Mouse (Mus musculus) CD8-positive naive resting alpha-beta T cell, adult 2 months (primary cell): ENCODE results near the gene Noc3l.
A peak's percentile ranks its signal among the peaks of the same experiment; 100 is the strongest.

Experiments
- DNase-seq, 2 experiments: peaks; one replicate each; pipeline ENCODE4 v3.0.0; 2022; ENCODE audit warnings: low read depth in 2 of 2, low spot score in 2 of 2

Noc3l gene

GRCm38 (mm10) chr19:38818766-38819426 lies at the start of gene Noc3l:
Noc3l (minus strand) TSS chr19:38819237.
- peak; percentile 92 to 94 for DNase-seq

DNA sequence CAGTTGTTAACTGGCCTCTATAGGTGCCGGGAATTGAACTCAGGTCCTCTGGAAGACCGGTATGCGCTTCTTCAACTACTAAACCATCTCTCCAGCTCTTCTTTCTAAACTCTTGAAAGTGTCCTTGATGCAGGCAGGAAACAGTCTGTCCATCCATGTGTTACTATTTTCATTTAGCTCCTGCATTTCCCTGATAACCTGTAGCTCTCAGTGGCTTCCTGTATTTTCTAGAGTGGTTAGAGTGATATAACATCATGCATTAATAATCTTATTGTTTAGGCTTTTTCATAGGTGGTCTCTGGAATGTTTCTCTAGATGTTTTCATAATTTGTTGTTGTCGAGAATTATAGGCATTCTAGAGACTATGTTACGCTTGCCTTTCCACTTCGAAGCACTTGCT lies 43.5 kb upstream of the Noc3l start:
- no peak for DNase-seq

DNA sequence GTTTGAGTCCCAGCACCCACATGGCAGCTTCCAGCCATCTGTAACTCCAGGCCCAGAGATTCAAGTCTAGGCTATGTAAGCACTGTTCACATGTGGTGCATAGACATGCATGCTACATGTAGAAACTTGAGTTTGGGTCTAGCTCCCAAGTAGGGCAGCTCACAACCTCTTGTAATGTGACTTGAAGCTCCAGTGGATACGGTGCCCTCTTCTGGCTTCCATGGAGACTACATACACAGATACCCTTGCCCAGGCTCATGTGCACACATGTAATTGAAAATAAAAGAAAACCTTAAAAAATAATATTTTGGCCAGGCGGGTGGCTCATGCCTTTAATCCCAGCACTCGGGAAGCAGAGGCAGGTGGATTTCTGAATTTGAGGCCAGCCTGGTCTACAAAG lies 39.2 kb upstream of the Noc3l start:
- DNase-seq: no peak

- DNase-seq: no peak
These were observed 27.3 kb upstream of the Noc3l start for GRCm38 (mm10) chr19:38846373-38846772.

- no peak for DNase-seq
These were observed 25.8 kb upstream of the Noc3l start for GRCm38 (mm10) chr19:38844817-38845216.

DNA sequence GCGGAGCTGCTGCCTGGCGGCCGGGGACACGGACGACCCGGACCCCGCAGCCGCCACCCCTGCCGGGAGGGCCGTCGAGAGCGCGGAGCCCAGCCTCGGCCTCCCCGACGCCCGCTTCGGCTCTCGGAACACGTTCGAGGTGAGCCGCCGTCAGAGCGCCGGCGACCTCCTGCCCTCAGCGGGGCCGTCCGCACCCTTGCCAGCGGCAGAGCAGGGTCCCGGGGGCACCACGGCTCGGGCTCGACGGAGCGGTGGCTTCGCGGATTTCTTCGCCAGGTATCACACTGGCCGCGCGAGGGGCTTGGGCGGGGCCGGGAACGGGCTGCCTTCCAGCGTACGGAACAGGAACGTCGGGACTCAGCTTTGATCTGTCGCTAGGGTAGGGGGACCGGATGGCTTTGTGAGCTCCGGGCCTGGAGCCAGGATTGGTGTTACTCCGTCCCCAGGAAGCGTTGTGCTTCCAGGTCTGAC lies 18.2 kb upstream of the Noc3l start:
- DNase-seq: peak; percentile 16 to 19

GRCm38 (mm10) chr19:38836438-38837170 lies 17.6 kb upstream of the Noc3l start, which contains the start of gene Tbc1d12:
Tbc1d12 (plus strand) TSS chr19:38836579.
- peak; percentile 72 to 78 for DNase-seq

- no peak for DNase-seq
These were observed 17.0 kb upstream of the Noc3l start for GRCm38 (mm10) chr19:38836084-38836437.

DNA sequence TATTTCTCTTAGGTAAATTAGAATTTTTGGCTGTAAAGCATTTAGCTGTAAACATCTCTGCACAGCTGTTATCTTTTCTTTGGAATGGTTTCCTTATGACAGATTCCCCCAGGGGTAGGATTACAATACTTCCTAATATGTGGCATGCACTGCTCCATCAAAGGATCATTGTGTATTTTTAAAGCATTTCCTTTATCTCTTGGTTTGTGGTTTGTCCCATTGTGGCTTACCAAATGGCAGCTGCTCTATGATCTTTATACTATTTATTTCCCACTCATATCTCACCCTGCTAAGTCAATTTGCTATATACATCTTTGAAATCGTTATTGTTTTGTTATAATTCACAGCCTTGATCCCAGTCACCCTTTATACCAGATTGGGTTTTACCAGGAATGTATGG lies 14.2 kb upstream of the Noc3l start:
- DNase-seq: no peak

DNA sequence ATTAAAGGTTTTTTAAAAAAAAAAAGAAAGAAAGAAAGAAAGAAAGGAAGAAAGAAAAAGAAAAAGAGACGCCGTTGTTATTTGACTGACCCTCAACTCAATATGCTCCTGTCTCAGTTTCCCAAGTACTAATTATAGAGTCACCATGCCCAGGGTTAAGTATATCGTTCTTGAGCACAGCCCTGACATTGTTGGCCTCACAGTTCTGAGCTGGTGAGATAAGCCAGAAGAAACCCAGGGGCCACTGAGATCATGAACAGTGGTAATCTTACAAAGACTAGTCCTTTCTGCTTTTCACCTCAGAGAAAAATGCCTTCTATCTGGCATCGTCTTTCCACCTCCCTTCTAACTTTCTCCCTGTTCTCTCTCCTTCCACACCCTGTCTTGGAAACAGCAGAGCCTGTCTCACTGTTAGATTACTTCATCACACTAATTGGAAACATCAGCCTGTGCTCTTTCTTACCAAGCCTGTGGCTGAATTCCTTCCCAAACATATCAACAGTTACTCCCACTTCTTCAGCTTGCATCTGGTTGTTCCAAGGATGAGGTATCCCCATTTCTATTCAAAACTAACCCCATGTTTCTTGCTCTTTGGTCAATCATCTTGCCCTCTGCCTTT lies 1.3 kb upstream of the Noc3l start:
- no peak for DNase-seq

- DNase-seq: no peak
These were observed 378 bp upstream of the Noc3l start for GRCm38 (mm10) chr19:38819427-38819802.

GRCm38 (mm10) chr19:38818191-38818590 lies 846 bp downstream of the Noc3l start:
- DNase-seq: no peak

DNA sequence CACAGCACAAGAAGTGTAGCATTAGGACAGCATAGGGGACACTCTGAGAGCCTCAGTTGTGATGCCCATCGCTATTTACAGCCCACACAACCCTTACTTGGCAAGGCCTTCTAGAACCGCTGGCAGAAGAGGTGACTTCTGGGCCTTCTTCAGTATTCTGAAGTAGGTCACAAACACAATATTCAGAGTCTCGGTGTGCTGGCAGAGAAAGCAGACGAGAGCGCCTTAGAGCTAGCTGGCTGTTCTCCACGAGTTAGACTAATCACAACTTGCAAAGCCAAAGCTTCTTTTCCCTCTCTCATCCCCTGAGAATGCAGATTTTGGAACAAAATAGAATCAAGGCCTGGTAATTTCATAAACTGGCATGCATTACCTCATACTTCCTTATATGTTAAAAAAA lies 20.2 kb downstream of the Noc3l start:
- DNase-seq: no peak

DNA sequence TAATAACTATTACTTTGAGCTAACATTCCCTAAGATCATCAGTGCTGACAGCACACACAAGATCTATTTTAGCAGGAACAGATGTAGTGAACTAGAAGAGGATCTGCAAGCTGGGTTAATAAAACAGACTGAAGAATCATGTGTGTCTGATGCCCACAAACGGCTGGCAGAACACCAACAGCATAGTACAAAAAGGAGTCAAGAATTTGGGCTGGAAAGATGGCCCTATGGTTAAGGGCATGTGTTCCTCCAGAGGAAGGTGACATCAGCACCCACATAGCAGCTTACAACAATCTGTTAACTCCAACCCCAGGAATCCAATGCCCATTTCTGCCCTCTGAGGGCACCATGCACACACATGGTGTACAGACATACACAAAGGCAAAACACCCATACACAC lies 20.7 kb downstream of the Noc3l start:
- no peak for DNase-seq

DNA sequence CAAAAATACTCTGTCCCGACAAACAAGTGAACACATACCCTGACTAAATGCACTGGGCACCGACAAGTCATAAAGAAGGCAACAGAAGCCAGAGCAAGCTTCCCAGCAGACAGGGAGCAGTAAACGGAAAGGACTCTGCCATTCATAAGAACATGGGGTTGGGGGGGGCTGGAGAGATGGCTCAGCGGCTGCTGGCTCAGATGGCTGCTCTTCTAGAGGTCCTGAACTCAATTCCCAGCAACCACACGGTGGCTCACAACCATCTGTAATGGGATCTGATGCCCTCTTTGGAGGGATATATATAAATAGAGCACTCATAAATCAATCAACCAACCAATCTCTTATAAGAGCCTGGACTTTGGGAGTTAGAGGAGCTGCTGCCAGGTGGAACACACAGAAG lies 22.5 kb downstream of the Noc3l start:
- no peak for DNase-seq

DNA sequence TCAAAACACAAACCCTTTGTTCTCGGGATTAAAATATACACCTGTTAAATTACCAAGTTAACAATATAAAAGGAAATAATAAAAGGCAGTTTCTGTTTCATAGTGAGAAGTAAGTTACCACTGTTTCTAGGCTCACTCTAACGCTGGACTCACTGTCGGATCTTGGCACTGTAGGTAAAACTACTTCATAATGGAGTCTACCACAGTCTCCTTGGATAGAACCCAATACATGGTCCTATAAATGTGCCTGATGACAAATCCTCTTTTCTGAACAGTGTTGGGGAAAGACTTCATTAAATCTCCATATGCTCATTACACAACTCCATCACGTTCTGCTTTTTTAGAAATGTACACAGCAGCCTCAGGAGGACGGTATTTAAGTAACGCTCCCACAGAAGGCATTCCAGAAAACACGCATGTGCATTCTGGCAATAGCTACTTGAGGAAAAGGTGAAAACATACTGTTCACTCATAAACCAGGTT lies 25.4 kb downstream of the Noc3l start:
- DNase-seq: no peak

DNA sequence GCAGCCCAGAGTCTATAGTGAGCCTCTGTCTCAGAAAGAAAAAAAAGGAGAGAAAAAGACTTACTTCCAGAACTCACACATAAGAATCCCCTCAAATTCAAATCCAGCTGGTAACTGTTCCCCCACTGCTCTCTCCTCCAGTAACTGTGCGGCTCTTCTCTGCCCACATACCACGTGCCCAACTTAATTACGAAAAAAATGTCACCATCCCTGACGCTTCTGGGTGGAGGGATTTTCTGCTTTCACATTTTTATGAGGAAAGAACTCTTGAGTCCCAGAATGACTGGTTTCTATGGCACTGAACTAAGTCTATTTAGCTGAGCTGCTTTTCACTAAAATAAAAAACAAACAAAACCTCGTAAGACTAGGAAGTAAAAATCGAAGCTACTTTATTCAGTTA lies 31.3 kb downstream of the Noc3l start:
- DNase-seq: no peak

DNA sequence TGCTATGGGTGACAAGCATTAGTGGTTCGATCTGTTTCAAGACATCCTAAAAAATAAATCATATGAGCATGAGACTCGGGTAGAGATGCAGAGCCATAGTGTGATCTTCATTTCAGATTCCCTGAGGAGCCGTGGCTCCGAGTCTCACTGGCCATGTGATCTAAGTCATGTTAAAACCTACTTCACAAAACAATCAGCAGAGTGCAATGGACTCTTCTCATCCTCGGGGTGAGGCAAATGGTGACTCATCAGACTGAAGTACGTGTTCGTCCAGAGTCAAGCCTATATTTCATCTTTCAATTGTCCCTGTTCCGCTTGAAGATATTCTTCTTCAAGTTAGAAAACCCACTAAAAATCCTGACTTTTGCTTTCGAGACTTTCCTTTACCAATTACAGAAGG lies 35.5 kb downstream of the Noc3l start:
- DNase-seq: no peak

DNA sequence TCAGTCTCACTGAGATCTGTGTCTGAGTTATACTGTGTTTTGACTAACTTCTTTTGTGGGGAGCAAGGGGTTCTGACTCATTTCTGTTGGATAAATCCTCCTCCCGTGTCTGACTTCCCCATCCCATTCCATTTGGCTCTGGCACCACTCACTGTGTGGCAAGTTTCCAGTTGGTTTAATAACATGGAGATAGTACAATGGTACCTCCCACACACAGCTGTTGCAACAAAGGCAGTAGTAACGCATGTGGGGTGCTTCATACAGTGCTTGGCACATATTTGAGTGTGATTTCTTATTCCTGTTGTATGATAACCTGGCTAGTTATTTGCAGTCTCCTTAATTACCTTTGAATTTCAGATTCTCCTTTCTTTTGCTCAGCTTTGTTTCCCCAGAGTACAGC lies 40.2 kb downstream of the Noc3l start:
- no peak for DNase-seq

GRCm38 (mm10) chr19:38775548-38775947 lies 43.5 kb downstream of the Noc3l start:
- no peak for DNase-seq

GRCm38 (mm10) chr19:38766306-38766705 lies 52.7 kb downstream of the Noc3l start:
- DNase-seq: no peak

DNA sequence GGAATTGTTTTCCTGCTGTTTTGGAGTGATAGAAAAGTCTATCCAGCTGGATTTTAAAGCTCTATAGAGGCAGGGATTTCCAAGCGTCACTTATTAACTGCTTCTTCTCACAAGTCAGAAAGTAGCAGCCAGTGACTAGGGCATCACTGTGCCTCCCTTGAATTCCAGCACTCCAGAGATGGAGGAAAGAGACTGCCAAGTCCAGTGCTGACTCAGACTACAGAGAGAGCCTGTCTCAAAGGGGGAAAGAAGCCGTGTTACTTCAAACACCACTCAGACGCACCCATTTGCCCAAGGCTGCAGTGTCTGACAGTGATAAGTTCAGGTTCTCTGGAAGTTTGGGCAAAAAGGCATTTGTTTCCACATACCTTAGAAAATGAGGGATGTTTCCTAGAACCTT lies 58.6 kb downstream of the Noc3l start:
- no peak for DNase-seq
